Mouse (Mus musculus) gastrocnemius, postnatal 36 days (tissue): ENCODE data around the gene Th. TPM values are rescaled to one million over a fixed set of nuclear protein-coding genes. Genes with fewer than 3 reads are reported as not detected.

Source experiments
- DNase-seq, 2 experiments: peaks; one replicate each; pipeline ENCODE4 v3.0.0; 2022
- intact Hi-C: fragments of 180-260 bp; cut with DNase I; formaldehyde crosslinking; loops from one replicate; pipeline ENCODE4 v1.15.1; 2025
- total RNA-seq, 2 experiments: library from RNA; stranded (reverse); gene quantifications; 2 replicates each; pipeline ENCODE4 v1.2.3; 2021

The Th gene
- total RNA-seq, 2 experiments from 2014 or later, result not detected

GRCm38 (mm10) chr7:142904331-142904730 is 26.6 kb downstream of the Th start:
- no peak for DNase-seq
- intact Hi-C loops, result no loop called here

- intact Hi-C loops, result no loop called here
- DNase-seq, result no peak
Observed at GRCm38 (mm10) chr7:142902931-142903330, 28.0 kb downstream of the Th start.

GRCm38 (mm10) chr7:142901774-142902173 is 29.2 kb downstream of the Th start:
- intact Hi-C loops, result no loop called here
- no peak for DNase-seq

- intact Hi-C loops, result no loop called here
- DNase-seq, result no peak
Observed at GRCm38 (mm10) chr7:142899872-142900271, 31.1 kb downstream of the Th start.

GRCm38 (mm10) chr7:142897471-142897870 is 33.5 kb downstream of the Th start:
- DNase-seq, result no peak
- intact Hi-C loops, result no loop called here

- intact Hi-C loops, result loop anchor here (2.0 kb wide), 2 partner anchors 23 to 191 kb away; no protein-coding TSS in a partner anchor
- no peak for DNase-seq
Observed at GRCm38 (mm10) chr7:142895901-142896665, 34.8 kb downstream of the Th start.

GRCm38 (mm10) chr7:142895223-142895840 is 35.6 kb downstream of the Th start:
- intact Hi-C loops, result loop anchor here (2.0 kb wide), 2 partner anchors 23 to 191 kb away; no protein-coding TSS in a partner anchor
- no peak for DNase-seq

GRCm38 (mm10) chr7:142894669-142895068 is 36.3 kb downstream of the Th start:
- DNase-seq, result peak; percentile 59 to 80
- intact Hi-C loops, result loop anchor here (2.0 kb wide), 2 partner anchors 24 to 192 kb away; no protein-coding TSS in a partner anchor

GRCm38 (mm10) chr7:142893721-142894639 is 36.9 kb downstream of the Th start:
- DNase-seq, result no peak
- intact Hi-C loops, result loop anchor here (2.0 kb wide), 2 partner anchors 25 to 193 kb away; no protein-coding TSS in a partner anchor

- intact Hi-C loops, result no loop called here
- DNase-seq, result no peak
Observed at GRCm38 (mm10) chr7:142893296-142893695, 37.6 kb downstream of the Th start.

GRCm38 (mm10) chr7:142869419-142870163 is 61.3 kb downstream of the Th start:
- intact Hi-C loops, result no loop called here
- no peak for DNase-seq

GRCm38 (mm10) chr7:142850681-142851080 is 80.2 kb downstream of the Th start:
- intact Hi-C loops, result no loop called here
- DNase-seq, result no peak

Other genes starting within 250 kb of the Th start
- gene Ins2, start 187.7 kb downstream of the Th start, total RNA-seq, result not detected
- gene Ascl2, start 38.1 kb upstream of the Th start, total RNA-seq, result not detected
- gene Tspan32, start 73.9 kb upstream of the Th start, total RNA-seq, result under 1 TPM; 0.15 to 0.27 TPM
- 100 to 1,000 TPM; 106 to 118 TPM for gene Cd81, start 121.6 kb upstream of the Th start, total RNA-seq
- 1 to 10 TPM; 7.8 to 8.4 TPM for gene Tssc4, start 138.1 kb upstream of the Th start, total RNA-seq
- not detected for gene Trpm5, start 163.5 kb upstream of the Th start, total RNA-seq
- gene Kcnq1, start 175.2 kb upstream of the Th start, total RNA-seq, result under 1 TPM; 0.31 to 0.69 TPM